Mouse (Mus musculus): ENCODE results near the gene Kpnb1. TPM values are rescaled to one million over a fixed set of nuclear protein-coding genes. Genes with fewer than 3 reads are reported as not detected.
A peak's percentile ranks its signal among the peaks of the same experiment; 100 is the strongest.

The Kpnb1 gene
- total and polyA plus RNA-seq, 2 experiments from 2014 or later = 24.6 to 124 TPM

DNA sequence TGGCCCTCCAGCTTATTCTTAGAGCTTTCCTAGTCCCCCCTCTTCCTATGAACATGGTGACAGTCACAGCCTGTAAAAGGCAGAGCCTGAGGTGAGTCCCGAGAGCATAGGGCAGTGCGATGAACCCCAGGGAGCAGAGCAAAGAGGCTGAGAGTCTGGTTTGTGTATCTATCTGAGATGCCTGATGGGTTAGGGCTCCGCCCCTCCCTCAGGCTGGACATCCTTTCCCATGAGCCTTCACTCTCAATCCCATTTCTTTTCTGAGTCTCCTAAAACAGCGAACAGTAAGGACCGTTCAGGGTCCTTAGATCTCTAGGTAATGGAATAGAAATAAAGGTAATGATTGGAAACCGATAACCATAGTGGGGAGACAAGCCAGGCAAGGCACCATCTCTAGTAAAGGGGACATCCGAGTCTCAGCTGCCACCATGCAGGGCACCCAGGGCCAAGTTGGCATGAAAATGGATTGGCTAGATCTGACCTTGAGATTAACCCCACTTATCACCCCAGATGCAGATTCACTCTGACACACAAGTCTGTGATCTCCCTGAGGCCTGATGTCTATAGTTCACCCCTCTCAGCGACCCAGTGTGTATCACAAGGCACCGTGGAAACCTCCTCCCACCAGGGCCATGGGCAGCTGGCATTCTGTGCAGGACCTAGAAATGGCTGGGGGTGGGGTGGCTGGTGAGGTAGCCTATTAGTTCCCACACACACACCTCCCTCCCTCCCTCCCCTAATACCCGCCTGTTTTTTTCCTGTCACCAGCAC lies 63.2 kb downstream of the Kpnb1 start:
- Histone ChIP-seq H3K9me3 (ENCODE audit: low read length) (no peaks in the 10 kb centered on the region), H3K9ac (no peak overlapping the region), H3K27me3 (ENCODE audit: insufficient read depth, low read length) (no peaks in the 10 kb centered on the region), H3K27ac (ENCODE audit: low read depth, low read length) (no peak overlapping the region), H3K4me3 (ENCODE audit: low read depth, low read length) (no peak overlapping the region), H3K4me2 (ENCODE audit: low read depth) (no peak overlapping the region), H3K36me3 (ENCODE audit: insufficient read depth) (no peaks in the 10 kb centered on the region), H3K4me1 (ENCODE audit: insufficient read depth) (peaks cover 3% of the 10 kb centered on the region; the same call in 1 of the 2 replicates)
- WGBS = 69% methylated on average over 10 of the region's 10 CpGs
- TF ChIP-seq CTCF (IDR thresholded peaks at IDR 0.05; ENCODE audit: low read depth) = no peak
- ATAC-seq (no peak), DNase-seq (no peak)

DNA sequence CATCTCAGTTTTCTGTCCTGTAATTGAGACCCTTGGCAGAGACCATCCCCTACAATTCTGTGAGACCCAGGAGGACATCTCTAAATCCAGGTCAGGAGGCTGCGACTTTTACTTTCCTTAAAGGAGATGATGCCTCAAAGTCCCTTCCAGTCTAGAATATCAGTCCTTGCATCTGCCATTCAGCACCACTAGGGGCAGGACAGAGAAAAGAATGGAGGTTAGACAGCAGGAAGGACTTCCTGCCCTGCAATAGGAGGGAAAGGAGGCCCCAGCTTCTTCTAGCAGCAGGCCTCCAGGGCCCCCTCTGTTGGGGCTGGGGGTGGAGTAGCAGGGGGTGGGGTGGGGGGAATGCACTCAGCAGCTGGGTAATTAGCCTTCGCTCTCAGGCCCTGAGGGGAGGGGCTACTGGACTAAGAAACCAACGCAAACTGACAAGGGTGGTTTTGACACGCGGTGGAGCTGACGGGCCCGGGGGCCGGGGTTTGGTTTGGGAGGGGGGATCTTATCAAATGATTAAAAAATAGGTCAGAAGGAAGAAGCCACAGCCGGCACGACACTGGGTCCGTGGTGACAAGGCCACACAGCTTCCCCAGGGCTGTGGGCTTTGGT lies 64.3 kb downstream of the Kpnb1 start:
- TF ChIP-seq CTCF (IDR thresholded peaks at IDR 0.05; ENCODE audit: low read depth) = peak; percentile 48

DNA sequence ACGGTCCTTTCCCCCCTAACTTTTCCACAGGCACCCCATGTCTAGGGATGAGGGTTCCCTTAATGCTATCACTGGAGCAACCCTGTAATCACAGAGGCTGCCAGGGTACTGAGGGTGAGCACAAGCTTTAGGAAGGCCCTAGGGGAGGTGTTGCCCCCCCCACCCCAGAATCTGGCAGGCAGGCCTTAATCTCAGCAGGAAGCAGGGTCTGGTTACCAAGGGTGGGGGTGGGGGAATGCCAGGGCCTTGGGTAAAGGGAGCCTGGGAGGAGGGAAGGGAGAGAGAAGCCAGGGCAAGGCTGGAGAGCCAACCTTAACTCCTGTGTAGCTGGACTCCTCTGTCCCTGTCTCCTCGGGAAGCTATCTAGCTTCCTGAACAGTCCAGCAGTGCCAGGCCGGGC lies 67.0 kb downstream of the Kpnb1 start:
- peaks cover 7% of the 10 kb centered on the region for H3K27me3 ChIP-seq (ENCODE audit: insufficient read depth, low read length)
- no peak overlapping the region for H3K4me2 ChIP-seq (ENCODE audit: low read depth)
- no peak overlapping the region for H3K27ac ChIP-seq (ENCODE audit: low read depth, low read length)
- no peak overlapping the region for H3K9ac ChIP-seq
- H3K4me3 ChIP-seq (ENCODE audit: low read depth, low read length) = no peak overlapping the region
- no peaks in the 10 kb centered on the region for H3K4me1 ChIP-seq (ENCODE audit: insufficient read depth)
- 69% methylated on average over 3 of the region's 3 CpGs for WGBS
- no peaks in the 10 kb centered on the region for H3K36me3 ChIP-seq (ENCODE audit: insufficient read depth)
- TF ChIP-seq CTCF (IDR thresholded peaks at IDR 0.05; ENCODE audit: low read depth) = no peak
- no peaks in the 10 kb centered on the region for H3K9me3 ChIP-seq (ENCODE audit: low read length)
- ATAC-seq (no peak), DNase-seq (no peak)

More for the DNA sequence above, 64.3 kb downstream of the Kpnb1 start:
- no peaks in the 10 kb centered on the region for H3K36me3 ChIP-seq (ENCODE audit: insufficient read depth)
- H3K4me2 ChIP-seq (ENCODE audit: low read depth) = no peak overlapping the region
- no peaks in the 10 kb centered on the region for H3K9me3 ChIP-seq (ENCODE audit: low read length)
- WGBS = 13% methylated on average over 11 of the region's 11 CpGs
- no peak overlapping the region for H3K9ac ChIP-seq
- DNase-seq = no peak
- no peak overlapping the region for H3K4me3 ChIP-seq (ENCODE audit: low read depth, low read length)
- no peak overlapping the region for H3K27ac ChIP-seq (ENCODE audit: low read depth, low read length)
- peaks cover 3% of the 10 kb centered on the region; the same call in 1 of the 2 replicates for H3K4me1 ChIP-seq (ENCODE audit: insufficient read depth)
- no peaks in the 10 kb centered on the region for H3K27me3 ChIP-seq (ENCODE audit: insufficient read depth, low read length)
- ATAC-seq = no peak

DNA sequence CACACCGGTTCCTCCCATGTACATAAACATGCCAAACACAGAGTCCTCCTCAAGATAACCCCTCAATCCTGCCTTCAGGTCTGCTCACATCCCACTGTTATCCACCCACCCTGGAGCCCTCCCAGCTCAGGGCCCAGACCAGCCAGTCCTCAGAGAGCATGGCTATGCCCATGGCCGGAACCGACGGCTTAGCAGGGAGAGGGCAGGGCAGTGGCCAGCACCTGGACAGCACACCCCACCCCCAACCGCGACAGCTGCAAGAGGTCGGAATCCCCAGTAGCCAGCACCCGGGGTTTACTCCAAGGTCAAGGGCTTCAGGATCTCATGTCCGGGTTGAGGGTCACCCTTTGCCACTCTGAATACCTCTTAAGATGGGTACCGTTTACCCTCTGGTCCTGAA lies 67.5 kb downstream of the Kpnb1 start:
- Histone ChIP-seq H3K4me3 (ENCODE audit: low read depth, low read length) (no peak overlapping the region), H3K27ac (ENCODE audit: low read depth, low read length) (no peak overlapping the region), H3K9ac (no peak overlapping the region), H3K9me3 (ENCODE audit: low read length) (no peaks in the 10 kb centered on the region), H3K4me1 (ENCODE audit: insufficient read depth) (no peaks in the 10 kb centered on the region), H3K36me3 (ENCODE audit: insufficient read depth) (no peaks in the 10 kb centered on the region), H3K27me3 (ENCODE audit: insufficient read depth, low read length) (peaks cover 11% of the 10 kb centered on the region), H3K4me2 (ENCODE audit: low read depth) (no peak overlapping the region)
- TF ChIP-seq CTCF (IDR thresholded peaks at IDR 0.05; ENCODE audit: low read depth) = no peak
- no peak for ATAC-seq
- WGBS = 56% methylated on average over 10 of the region's 10 CpGs
- no peak for DNase-seq

DNA sequence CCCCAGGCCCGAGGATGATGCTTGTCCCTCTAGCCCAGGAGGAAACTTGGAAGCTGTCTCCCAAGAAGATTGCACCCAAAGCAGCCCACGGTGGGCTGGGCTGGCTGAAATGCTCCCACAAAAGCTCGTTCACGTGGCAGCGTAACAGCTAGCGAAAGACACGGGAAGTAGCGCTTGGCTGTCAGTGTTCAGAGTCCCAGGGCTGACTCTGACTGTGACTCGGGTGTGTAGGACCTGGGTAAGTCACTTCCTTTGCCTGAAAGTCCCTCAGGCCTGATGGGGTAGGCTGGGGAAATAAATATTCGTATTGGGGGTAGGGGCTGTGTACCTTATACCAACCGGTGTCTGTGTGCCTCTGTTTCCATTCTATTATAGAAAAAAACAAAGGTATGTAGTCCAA lies 71.9 kb downstream of the Kpnb1 start:
- ATAC-seq (no peak), DNase-seq (no peak)
- 7% methylated on average over 11 of the region's 11 CpGs for WGBS
- H3K9ac ChIP-seq = no peak overlapping the region
- peaks cover 5% of the 10 kb centered on the region; the same call in 1 of the 2 replicates for H3K4me1 ChIP-seq (ENCODE audit: insufficient read depth)
- no peaks in the 10 kb centered on the region for H3K9me3 ChIP-seq (ENCODE audit: low read length)
- H3K27me3 ChIP-seq (ENCODE audit: insufficient read depth, low read length) = peaks cover 35% of the 10 kb centered on the region
- TF ChIP-seq CTCF (IDR thresholded peaks at IDR 0.05; ENCODE audit: low read depth) = no peak
- H3K27ac ChIP-seq (ENCODE audit: low read depth, low read length) = no peak overlapping the region
- H3K4me2 ChIP-seq (ENCODE audit: low read depth) = no peak overlapping the region
- H3K36me3 ChIP-seq (ENCODE audit: insufficient read depth) = no peaks in the 10 kb centered on the region
- H3K4me3 ChIP-seq (ENCODE audit: low read depth, low read length) = no peak overlapping the region

DNA sequence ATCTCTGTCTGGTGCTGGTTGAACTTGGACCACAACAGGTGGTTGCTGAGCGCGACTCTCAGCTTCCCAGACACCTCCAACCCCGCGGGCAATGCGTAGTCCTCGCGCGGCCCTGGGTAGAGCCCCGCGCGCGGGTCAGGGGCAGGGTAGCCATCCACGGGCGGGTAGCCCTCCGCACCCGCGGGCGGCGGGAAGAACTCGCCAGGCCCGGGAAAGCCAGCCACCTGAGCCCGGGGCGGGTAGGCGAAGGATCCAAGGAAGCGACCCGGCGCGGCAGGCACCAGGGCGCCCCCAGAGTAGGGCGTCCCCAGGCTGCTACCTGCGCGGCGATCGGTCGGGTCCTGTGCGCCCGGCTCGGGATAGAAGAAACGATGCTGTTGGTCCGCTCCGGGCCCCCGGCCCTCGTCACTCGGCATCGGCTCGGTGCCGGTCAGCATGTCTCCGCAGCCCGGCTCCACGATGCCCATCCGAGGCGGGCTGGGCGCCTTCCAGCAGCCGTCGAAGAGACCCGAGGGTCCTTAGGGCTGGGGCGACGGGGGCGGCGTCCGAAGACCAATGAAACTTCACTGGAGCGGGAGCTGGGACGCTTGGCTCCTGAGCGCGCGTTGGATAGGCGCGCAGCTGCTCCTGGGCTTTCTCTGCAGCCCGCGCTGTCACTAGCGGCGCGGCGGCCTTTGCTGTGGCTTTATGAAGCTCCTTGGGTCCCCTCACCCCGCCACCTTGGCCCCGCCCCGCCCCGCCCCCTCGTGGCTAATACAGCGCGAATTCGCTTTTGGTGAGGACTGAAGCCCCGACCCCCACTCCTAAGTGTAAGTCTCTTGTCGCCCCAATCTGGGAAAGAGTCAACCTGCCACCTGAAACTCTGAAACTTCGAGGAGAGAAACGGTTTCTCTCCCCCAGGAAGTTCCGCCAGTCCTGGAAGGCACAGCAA lies 72.7 kb downstream of the Kpnb1 start, which contains the start of gene Tbx21:
Gene Tbx21 (minus strand): TSS at position 661 of the 931 bp plus-strand sequence.
- H3K9ac ChIP-seq = peak within 1 kb of the TSS; percentile 28; the same call in 1 of the 2 replicates
- H3K27me3 ChIP-seq (ENCODE audit: insufficient read depth, low read length) = peaks cover 35% of the 10 kb centered on the region

More for the DNA sequence above, 72.7 kb downstream of the Kpnb1 start, which contains the start of gene Tbx21:
- no peak for DNase-seq
- H3K4me1 ChIP-seq (ENCODE audit: insufficient read depth) = peaks cover 5% of the 10 kb centered on the region; the same call in 1 of the 2 replicates
- TF ChIP-seq CTCF (IDR thresholded peaks at IDR 0.05; ENCODE audit: low read depth) = no peak
- ATAC-seq = no peak
- H3K36me3 ChIP-seq (ENCODE audit: insufficient read depth) = no peaks in the 10 kb centered on the region
- no peak within 1 kb of the TSS for H3K27ac ChIP-seq (ENCODE audit: low read depth, low read length)
- peak within 1 kb of the TSS; percentile 33 for H3K4me3 ChIP-seq (ENCODE audit: low read depth, low read length)
- peak within 1 kb of the TSS; percentile 58 for H3K4me2 ChIP-seq (ENCODE audit: low read depth)
- no peaks in the 10 kb centered on the region for H3K9me3 ChIP-seq (ENCODE audit: low read length)
- WGBS = under 1% methylated on average over 85 of the region's 87 CpGs
